Mouse (Mus musculus): Measurements from ENCODE around the gene Hist2h2be. TPM values are rescaled to one million over a fixed set of nuclear protein-coding genes. Genes with fewer than 3 reads are reported as not detected.
"Not testable (repeated sequence)": the region's sequence is repeated elsewhere in the genome, so short reads cannot be mapped to it uniquely, and the experiment has no call there.

The Hist2h2be gene
- total RNA-seq, 2 experiments from 2014 or later = 8.3 to 10.5 TPM

DNA sequence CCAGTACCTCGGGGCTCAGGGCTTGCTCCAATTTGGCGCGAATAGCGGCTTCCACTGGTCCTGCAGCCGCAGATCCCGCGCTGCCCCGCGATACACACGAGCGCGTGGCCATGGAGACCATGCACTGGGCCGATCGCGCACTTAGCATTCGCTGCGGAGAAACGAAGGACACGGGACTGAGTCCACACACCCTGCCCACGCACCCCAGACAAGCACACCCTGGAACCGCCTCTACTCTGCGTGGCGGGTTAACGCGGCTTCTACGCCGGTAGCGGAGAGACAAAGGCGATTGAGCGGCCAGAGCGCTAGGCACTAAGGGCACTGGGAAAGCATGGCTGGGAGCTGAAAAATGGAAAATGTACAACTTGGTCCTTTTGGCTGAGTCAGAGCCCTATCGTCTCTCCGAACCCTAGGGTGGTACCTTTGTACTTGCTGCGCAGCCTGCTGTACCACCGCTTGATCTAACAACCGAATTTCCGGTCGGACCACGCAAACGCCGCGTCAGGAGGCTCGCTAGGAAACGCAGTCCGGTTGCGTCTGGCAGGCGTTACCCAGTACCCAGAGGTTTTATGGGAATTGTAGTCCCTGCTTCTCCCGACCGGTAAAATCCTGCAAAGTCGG, 23.7 kb upstream of the Hist2h2be start:
- DNase-seq = peak; percentile 85
- intact Hi-C loops (cut with DNase I) = no loop called here

DNA sequence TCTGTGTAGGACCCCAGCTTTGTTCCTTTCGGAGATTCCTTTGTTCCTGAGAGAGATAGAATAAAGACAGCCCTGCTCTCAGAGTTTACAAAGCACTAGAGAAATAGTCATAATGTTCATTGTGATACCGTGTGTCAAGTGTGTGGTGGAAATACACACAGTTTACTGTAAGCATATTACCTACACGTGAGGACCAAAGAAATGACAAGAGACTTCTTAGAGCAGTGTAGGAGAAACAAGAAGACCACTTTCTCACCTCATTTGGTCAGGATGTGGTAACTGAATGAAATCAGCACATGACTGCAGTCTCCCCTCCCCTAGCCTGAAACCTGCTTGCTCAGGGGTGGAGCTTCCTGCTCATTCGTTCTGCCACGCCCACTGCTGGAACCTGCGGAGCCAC, 22.7 kb upstream of the Hist2h2be start:
- intact Hi-C loops (cut with DNase I) = no loop called here
- no peak for DNase-seq

GRCm38 (mm10) chr3:96198601-96199251, 22.2 kb upstream of the Hist2h2be start:
- not testable (repeated sequence) for DNase-seq

DNA sequence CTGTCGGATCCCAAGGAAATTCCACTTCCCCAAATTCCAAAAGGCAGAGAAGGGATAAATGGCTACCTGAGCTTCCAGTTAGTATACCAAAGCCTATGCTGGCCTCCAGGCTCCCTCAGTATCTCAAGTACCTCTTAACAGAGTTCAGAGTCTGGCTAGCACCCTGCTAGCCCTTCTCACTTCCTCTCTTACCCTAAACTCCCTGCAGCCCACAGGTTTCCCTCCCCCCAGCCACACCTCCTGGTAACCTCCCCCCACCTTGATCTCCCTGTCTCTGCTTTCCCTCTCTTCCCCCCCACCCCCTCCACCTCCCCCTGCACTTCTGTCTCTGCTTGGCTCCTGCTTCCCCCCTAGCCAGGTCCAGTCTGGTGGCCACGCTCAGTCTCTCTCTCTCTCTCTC, 21.2 kb upstream of the Hist2h2be start:
- DNase-seq = no peak
- intact Hi-C loops (cut with DNase I) = no loop called here

More at GRCm38 (mm10) chr3:96198601-96199251, 22.2 kb upstream of the Hist2h2be start:
- intact Hi-C loops (cut with DNase I) = not testable (repeated sequence)

- intact Hi-C loops (cut with DNase I) = no loop called here
- DNase-seq = no peak
These were observed 13.1 kb upstream of the Hist2h2be start for GRCm38 (mm10) chr3:96207819-96208218.

DNA sequence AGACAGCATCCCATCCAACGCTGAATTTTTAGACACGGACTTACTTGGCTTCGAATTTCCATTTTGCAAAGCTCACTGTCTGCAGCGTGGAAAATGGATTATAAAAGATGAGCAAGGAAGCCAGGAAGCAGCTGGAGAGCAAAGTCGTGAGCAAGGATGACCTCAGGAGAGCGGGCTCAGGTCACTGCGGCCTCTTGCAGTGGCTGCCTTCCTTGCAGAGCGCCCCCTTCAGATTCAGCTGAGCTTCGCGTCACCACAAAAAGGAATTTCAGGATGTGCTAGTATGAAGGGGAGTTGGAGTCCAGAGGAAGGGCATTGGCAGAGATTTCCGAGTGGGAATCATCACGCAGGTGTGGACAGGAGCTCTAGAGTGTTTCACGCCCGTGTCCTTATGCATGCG, 11.7 kb upstream of the Hist2h2be start:
- intact Hi-C loops (cut with DNase I) = no loop called here
- DNase-seq = no peak

- peak; percentile 37 to 50 for DNase-seq
- intact Hi-C loops (cut with DNase I) = loop anchor here (2.0 to 5.0 kb wide), 2 partner anchors 46 to 152 kb away; partner anchors contain the start of gene Sf3b4
These were observed 1.7 kb upstream of the Hist2h2be start for GRCm38 (mm10) chr3:96219191-96219641.

DNA sequence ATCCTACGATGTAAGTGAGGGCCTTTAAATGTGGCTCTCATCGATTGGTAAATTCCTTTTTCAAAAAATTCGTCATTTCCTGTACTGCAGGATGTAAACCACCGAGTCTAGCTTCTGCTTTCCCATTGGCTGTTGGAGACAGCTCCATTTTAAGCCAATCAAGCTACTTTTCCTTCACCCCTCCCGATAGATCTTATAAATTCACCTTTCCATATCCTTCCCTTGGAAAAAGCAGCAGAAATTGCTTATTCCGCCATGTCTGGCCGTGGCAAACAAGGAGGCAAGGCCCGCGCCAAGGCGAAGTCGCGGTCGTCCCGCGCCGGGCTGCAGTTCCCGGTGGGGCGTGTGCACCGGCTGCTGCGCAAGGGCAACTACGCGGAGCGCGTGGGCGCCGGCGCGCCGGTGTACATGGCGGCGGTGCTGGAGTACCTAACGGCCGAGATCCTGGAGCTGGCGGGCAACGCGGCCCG, 1.2 kb upstream of the Hist2h2be start, which contains the start of the genes Bola1 and Hist2h2ab:
Gene Bola1 (minus strand): TSS at position 49 of the 470 bp plus-strand sequence.
Gene Hist2h2ab (plus strand): TSS at position 205 of the 470 bp plus-strand sequence.
- DNase-seq = peak; percentile 72 to 88
- intact Hi-C loops (cut with DNase I) = loop anchor here (2.0 to 5.0 kb wide), 4 partner anchors 17 to 152 kb away; partner anchors contain the start of genes Hist2h4 and Sf3b4

- intact Hi-C loops (cut with DNase I) = loop anchor here (2.0 kb wide), 2 partner anchors 17 to 43 kb away; partner anchors contain the start of gene Hist2h4
- DNase-seq = peak; percentile 42 to 87
These were observed 671 bp upstream of the Hist2h2be start for GRCm38 (mm10) chr3:96220131-96220764.

DNA sequence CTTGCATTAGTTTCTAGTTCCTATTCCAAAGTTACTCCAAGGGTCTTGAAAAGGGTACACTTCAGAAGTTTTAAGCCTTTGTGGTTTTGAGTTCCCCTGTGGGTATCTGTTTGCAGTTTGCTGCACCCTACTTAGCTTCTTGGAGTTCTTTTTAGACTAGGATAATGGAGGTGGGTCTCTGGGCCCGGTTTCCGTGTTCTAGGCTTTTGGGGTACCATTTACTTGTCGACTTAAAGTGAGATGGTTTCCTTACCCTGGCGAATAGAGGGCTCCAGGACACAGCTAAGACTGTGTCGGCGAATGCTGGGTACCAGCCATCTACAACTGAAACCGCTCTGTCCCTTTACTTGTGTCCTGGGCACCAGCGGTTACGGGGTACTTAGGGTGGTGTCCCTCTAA, 720 bp downstream of the Hist2h2be start:
- intact Hi-C loops (cut with DNase I) = loop anchor here (2.0 kb wide), 2 partner anchors 15 to 41 kb away; partner anchors contain the start of gene Hist2h4
- peak in 1 of 2 experiments; percentile 33 for DNase-seq

DNA sequence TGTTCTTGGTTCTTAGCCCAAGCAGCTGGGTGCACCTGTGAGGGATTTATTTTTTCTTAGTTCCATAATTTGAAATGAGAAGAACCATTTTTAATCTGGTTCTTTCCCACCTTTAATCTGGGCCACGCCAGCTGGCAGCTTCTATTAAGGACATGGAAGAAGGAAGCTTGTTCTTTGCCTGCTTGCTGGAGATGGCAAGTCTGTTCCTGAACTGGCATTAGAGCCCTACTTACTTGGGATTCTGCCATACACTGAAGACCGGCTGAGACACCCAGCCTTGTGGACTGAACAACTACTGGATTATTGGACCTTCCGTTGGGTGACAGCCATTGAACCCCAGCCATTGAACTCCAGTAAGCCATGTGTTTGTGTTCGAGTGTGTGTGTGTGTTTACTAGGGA, 1.9 kb downstream of the Hist2h2be start:
- intact Hi-C loops (cut with DNase I) = no loop called here
- DNase-seq = no peak

DNA sequence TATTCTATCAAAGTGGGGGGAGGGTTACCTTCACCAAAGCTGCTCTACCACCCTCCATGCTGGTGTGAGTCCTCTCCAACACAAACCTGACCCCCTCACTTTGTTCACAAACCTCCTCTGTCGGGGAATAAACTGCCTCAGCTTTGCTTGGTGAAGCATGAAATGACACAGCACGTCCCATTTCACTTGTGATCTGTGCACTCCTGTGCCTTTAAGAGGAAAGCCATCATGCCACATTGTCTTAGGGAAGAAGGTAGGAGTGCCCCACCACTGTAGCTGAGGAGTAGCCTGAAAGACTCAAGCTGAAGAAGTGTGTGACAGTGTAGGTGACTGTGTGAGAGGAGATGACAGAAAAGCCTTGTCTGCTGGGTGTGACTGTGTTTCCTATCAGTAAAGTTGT, 4.5 kb downstream of the Hist2h2be start:
- intact Hi-C loops (cut with DNase I) = no loop called here

DNA sequence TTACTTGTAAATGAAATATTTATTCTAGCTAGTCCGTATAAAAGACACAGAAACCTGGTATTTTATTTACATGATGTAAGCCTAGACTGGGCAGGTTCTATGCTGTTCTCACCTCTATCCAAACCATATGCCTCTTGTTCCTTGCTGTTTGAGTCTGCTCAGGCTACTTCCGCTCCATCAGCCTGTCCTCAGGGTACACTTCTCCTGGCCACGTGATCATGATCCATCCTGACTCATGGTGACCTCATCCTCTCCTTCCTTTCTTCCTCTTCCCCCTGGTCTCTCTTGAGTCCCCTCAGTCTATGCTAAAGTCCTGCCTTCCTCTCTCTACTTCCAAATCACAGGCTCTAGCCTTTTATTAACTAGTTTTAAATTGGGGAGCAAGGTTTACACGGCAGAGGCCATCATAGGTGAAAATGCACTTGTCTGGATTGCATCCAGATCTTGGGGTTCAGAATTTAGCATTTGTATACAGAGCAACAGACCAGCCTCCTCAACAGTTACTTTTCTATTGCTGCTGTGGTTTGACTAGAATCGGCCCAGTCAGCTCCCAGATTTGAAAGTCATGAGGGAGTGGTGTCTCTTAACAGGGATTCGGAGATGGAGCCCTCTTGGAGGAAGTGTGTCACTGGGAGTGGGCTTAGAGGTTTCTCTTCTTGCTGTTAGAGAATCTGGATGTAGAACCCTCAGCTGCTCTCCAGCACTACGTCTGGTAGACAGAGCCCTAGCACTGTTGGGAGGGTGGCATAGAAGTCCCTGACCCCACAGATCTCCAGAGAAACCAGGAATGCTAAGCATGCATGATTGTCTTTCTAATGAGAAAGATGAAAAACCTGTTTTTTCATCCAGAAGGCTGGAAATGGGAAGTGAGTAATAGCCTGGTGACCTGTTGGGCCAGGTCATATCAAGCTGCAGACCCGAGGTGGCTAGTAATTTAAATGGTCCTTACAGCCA, 6.1 kb downstream of the Hist2h2be start:
- DNase-seq = peak in 1 of 2 experiments; percentile 18

More for the DNA sequence above, 4.5 kb downstream of the Hist2h2be start:
- no peak for DNase-seq

DNA sequence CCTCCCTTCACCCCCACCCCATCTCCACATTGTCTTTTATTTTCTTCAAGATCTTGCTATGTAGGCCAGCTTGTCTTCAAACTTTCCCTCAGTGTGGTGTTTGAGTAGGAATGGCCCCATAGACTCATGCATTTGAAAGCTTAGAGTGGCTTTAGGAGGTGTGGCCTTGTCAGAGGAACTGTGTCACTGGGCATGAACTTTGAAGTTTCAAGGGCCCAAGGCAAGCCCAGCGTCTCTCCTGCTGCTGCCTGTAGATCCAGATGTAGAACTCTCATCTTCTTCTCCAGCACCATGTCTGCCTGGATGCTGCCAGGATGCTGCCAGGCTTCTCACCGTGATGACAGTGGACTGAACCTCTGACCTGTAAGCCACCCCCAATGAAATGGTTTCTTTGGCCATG, 7.9 kb downstream of the Hist2h2be start:
- no peak for DNase-seq
- intact Hi-C loops (cut with DNase I) = no loop called here

More for the DNA sequence above, 6.1 kb downstream of the Hist2h2be start:
- intact Hi-C loops (cut with DNase I) = no loop called here

DNA sequence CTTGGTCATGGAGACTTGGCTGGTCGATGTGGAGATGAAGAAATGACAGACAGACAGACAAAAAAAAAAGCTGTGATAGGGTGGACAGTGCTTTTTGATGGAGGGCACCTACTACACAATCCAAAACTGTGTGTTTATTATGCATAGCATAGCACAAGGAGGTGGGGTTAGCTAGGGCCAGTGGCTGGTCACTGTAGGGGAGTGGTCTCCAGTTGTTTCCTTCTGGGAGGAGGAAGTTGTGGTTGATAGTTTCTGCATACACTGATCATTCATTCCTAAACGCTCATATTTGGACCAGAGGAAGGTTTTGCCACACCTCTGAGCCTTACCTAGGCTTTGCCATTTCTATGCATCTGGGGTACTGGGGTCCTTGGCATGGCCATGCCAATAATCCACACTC, 9.5 kb downstream of the Hist2h2be start:
- intact Hi-C loops (cut with DNase I) = no loop called here
- no peak for DNase-seq

GRCm38 (mm10) chr3:96230910-96231757, 10.2 kb downstream of the Hist2h2be start:
- intact Hi-C loops (cut with DNase I) = no loop called here
- no peak for DNase-seq

DNA sequence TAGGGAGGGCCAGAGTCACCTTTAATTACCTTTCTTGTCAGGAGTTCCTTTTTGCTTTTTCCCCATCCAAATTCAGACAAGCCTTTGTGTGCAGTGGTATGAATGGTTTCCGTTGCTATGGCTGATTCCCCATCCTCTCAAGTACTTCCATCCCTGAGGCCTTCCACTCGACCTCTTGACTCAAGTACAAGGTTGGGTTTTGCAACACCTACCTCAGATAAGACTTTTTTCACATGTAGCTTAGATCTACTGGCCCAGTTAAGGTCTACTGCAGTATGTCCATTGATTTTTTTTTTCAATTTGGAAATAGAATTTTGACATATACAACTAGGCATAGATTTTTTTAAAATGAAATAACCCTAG, 10.8 kb downstream of the Hist2h2be start:
- intact Hi-C loops (cut with DNase I) = no loop called here
- no peak for DNase-seq

DNA sequence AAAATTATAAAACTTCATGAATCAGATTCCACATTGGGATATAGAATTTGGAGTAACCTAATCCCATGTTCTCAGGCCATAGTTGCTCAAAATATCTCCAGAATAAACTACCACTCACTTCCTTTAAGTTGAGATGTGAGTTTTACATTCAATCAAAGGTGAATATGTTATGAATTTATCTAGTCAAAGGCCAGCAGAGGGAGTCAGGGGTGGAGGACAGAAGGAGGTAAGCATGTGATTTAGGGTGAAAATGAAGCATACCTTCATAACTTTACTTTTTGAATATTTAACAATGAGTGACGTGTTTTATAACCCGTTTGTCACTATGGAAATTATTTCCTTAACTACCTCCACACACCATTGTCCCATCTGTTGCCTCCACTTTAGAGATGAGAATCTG, 14.0 kb downstream of the Hist2h2be start:
- DNase-seq = no peak
- intact Hi-C loops (cut with DNase I) = no loop called here

DNA sequence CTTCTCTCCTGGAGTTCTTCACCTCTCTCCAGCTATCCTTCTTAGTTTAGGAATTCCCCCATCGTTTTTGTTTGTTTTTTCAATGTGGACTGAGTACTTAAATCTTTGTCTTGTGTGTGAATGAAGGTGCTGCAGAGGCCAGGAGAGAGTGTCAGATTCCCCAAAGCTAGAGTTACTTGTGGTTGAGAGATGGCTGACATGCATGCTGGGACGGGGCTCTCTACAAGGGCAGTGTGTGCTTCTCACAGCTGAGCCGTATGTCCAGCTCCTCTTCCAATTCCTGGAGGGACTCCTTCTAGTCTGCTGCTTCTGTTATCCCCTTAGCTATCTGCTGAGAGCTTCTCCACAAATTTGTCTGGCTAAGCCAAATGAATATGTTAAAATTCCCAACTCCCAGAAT, 14.9 kb downstream of the Hist2h2be start:
- intact Hi-C loops (cut with DNase I) = loop anchor here (2.0 kb wide), 1 partner anchor 15 kb away; the partner anchor contains the start of genes Hist2h2ac and Hist2h2be

More for the DNA sequence above, 14.9 kb downstream of the Hist2h2be start:
- DNase-seq = no peak

Data from heart, postnatal 36 days (tissue).